Mouse (Mus musculus) neural tube, embryonic 13.5 days (tissue): ENCODE results near the gene Prkg1. TPM values are rescaled to one million over a fixed set of nuclear protein-coding genes. Genes with fewer than 3 reads are reported as not detected.
A peak's percentile ranks its signal among the peaks of the same experiment; 100 is the strongest.

ENCODE experiments used
- ATAC-seq: fragments of 200-750 bp; cut with Nextera tagmentation; 2 replicates; pipeline ENCODE4 v1.8.0; 2017; ENCODE audit warnings: low read depth, mild to moderate bottlenecking, moderate TSS enrichment, moderate library complexity
- H3K27ac ChIP-seq: fragments of 300-500 bp; sonication (generic); replicated peaks from 2 replicates; pipeline ENCODE4 v1.5.1; 2015; ENCODE audit warnings: moderate library complexity, mild to moderate bottlenecking, inconsistent platforms
- H3K27me3 ChIP-seq: fragments of 300-500 bp; sonication (generic); 2 replicates; pipeline ENCODE4 v1.6.1; 2015; ENCODE audit warnings: mild to moderate bottlenecking, inconsistent platforms
- H3K36me3 ChIP-seq: fragments of 300-500 bp; sonication (generic); 2 replicates; pipeline ENCODE4 v1.6.1; 2015; ENCODE audit warnings: mild to moderate bottlenecking, inconsistent platforms
- H3K4me1 ChIP-seq: fragments of 300-500 bp; sonication (generic); replicated peaks from 2 replicates; pipeline ENCODE4 v1.6.1; 2015; ENCODE audit warnings: inconsistent platforms
- H3K4me2 ChIP-seq: fragments of 300-500 bp; sonication (generic); 2 replicates; pipeline ENCODE4 v1.6.1; 2015; ENCODE audit warnings: inconsistent platforms, mild to moderate bottlenecking, moderate library complexity
- H3K4me3 ChIP-seq: fragments of 300-500 bp; sonication (generic); 2 replicates; pipeline ENCODE4 v1.5.1; 2015; ENCODE audit warnings: mild to moderate bottlenecking, inconsistent platforms
- H3K9ac ChIP-seq: fragments of 300-500 bp; sonication (generic); 2 replicates; pipeline ENCODE4 v1.6.1; 2015; ENCODE audit warnings: moderate library complexity, mild to moderate bottlenecking, inconsistent platforms
- H3K9me3 ChIP-seq: fragments of 300-500 bp; sonication (generic); 2 replicates; pipeline ENCODE4 v1.6.1; 2016; ENCODE audit warnings: inconsistent platforms
- WGBS: fragments of 180-500 bp; shearing (Covaris S2); methylation state at CpG from one replicate; pipeline ENCODE4 v1.1.7; 2015; 5-methylcytosine and 5-hydroxymethylcytosine counted together
- polyA plus RNA-seq: library from polyadenylated mRNA; unstranded; fragments of >200 nt; fragmentation: Nextera tagmentation; extraction: Ambion mirVana; gene quantifications from 2 replicates; pipeline ENCODE4 v1.2.1, GENCODE M21; 2015

The Prkg1 gene
- polyA plus RNA-seq, 1 experiment from 2014 or later, result 9.2 TPM

DNA sequence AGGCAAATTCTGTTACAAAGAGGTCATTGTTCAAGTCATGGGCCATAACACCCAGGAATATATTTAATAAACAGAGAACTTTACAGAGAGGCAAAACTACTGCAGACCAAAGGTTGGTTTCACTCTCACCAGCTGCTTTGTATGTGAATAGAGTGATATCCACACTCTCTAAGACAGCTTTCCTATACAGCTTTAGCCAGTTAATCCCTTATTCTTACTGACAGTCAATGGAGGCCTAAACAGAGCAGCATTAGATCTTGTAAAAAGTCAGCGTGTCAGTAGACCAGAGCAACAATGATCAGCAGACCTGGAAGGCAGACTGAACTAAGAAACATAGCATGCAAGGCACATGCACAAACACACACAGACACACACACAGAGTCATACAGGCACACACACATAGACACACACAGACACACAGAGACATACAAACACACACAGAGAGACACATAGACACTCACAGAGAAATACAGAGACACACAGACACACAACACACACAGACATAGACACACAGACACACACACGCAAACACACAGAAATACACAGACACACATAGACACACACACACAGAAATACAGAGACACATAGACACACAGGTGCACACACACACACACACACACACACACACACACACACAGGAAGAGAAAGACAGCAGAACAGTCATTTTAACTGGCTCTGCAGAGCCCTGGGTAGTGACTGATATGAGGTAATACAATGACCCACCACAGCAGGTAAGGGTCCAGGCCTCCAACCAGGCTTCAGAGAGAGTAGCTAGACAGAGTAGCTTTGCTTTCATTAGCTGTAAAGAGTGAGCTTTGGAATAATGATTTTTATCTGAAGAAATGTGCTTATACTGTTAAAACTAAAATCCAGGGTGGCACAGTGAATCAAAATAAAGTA lies 723.6 kb downstream of the Prkg1 start:
- WGBS, result 86% methylated on average over 2 of the region's 2 CpGs

DNA sequence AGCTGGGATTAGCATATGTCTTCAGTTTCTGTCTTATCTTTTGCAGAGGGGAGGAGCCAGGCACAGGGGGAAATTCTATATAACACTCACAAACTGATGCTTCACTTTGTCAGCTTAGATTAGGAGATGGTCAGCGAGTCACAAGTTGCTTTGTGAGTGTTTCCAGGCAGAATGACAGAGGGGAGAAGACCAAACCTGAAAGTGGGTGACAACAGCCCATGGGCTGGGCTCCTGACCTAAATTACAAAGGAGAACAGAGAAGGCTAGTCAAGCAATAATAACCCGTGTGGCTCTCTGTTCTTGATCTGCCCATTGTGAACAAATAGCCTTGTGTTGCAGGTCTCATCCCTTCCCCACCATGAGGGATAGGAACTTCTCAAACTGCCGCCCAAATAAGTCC lies 725.9 kb downstream of the Prkg1 start:
- no peaks in the 10 kb centered on the region for H3K27me3 ChIP-seq
- no peak for ATAC-seq
- H3K9me3 ChIP-seq, result no peaks in the 10 kb centered on the region
- H3K27ac ChIP-seq, result no peak overlapping the region
- no peak overlapping the region for H3K4me3 ChIP-seq
- no peak overlapping the region for H3K4me2 ChIP-seq
- H3K9ac ChIP-seq, result no peak overlapping the region
- WGBS, result 81% methylated on average over 3 of the region's 3 CpGs
- no peaks in the 10 kb centered on the region for H3K36me3 ChIP-seq
- 0 out of 2 replicates have a peak, but pooled peaks cover 4% of the 10 kb centered on the region for H3K4me1 ChIP-seq

More for the DNA sequence above, 723.6 kb downstream of the Prkg1 start:
- Histone ChIP-seq H3K9me3 (no peaks in the 10 kb centered on the region), H3K4me1 (0 out of 2 replicates have a peak, but pooled peaks cover 4% of the 10 kb centered on the region), H3K36me3 (no peaks in the 10 kb centered on the region), H3K27me3 (no peaks in the 10 kb centered on the region), H3K27ac (peak overlapping the region; percentile 49; the same call in 1 of the 2 replicates), H3K9ac (no peak overlapping the region), H3K4me2 (no peak overlapping the region), H3K4me3 (no peak overlapping the region)
- no peak for ATAC-seq

DNA sequence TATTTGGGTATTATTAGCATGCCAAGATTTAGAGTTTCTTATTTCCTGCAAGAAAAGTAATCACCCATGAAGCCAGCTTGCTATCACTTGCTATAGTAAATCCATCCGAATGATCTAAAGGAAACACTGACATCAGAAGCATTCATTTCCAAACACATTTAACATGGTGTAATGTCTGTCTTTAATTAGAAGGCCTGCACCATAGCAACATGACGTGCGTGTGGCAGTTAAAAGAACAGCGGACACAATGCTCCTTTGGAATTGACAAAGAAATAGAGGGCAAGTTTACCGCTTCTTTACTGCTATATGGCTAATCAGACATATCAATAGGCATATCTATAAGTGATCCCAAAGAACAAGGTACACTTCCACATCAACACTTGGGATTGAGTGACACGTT lies 733.2 kb downstream of the Prkg1 start:
- Histone ChIP-seq H3K9ac (no peak overlapping the region), H3K4me2 (no peak overlapping the region), H3K4me1 (no peaks in the 10 kb centered on the region), H3K4me3 (no peak overlapping the region), H3K9me3 (no peaks in the 10 kb centered on the region), H3K36me3 (no peaks in the 10 kb centered on the region), H3K27me3 (no peaks in the 10 kb centered on the region), H3K27ac (no peak overlapping the region)
- ATAC-seq, result no peak
- WGBS, result 63% methylated on average over 6 of the region's 6 CpGs

DNA sequence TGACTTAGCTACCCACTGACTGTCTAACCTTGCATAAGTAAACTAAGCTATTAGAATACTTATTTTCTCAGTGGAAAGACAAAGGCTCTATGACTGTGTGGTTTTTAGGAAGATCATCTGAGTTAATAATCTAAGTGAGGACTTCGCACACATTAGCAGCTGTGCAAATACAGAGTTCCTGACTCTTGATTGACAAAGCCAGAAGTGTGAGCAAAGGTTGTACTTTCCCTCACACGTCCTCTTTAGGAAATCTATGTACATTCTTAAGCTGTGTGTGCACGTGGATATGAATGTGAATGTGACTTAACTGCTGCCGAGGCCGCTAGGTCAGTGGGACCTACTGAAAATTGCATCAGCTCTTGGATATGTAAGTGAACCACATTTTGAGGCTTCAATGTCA lies 738.0 kb downstream of the Prkg1 start:
- no peak overlapping the region for H3K4me2 ChIP-seq
- no peaks in the 10 kb centered on the region for H3K27me3 ChIP-seq
- no peak for ATAC-seq
- no peak overlapping the region for H3K4me3 ChIP-seq
- no peaks in the 10 kb centered on the region; the same call in 1 of the 2 replicates for H3K4me1 ChIP-seq
- no peaks in the 10 kb centered on the region for H3K36me3 ChIP-seq
- H3K9ac ChIP-seq, result no peak overlapping the region
- 88% methylated on average over 5 of the region's 5 CpGs for WGBS
- no peak overlapping the region for H3K27ac ChIP-seq
- H3K9me3 ChIP-seq, result no peaks in the 10 kb centered on the region

DNA sequence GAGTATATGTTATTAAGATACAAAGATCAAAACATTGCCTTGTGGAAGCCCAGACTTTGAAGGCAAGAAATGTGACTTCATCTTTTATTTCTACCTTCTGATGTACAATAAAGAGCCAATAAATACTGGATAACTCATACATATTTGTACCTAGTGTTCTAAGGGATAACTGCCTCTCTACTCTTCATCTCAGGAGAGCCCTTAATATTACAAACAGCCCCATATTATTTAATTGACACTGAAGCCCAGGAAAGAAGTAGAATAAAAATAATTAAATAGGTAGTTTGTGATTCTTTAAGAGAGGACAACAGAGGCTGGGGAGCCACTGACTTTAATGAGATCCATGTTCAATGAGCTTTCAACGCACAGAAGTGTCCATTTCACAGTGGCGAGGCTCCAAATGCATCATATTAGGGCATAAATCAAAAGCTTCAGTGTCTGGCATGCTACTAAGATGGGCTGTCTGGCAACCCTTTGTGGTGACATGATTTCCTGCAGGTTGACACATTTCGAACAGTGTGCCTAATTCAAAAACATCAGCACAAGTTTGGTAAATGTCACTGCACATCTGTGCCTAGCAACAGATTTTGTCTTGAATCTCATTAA lies 753.2 kb downstream of the Prkg1 start:
- Histone ChIP-seq H3K4me2 (no peak overlapping the region), H3K4me3 (no peak overlapping the region), H3K4me1 (no peaks in the 10 kb centered on the region), H3K9ac (no peak overlapping the region), H3K27ac (no peak overlapping the region), H3K36me3 (no peaks in the 10 kb centered on the region), H3K9me3 (no peaks in the 10 kb centered on the region), H3K27me3 (no peaks in the 10 kb centered on the region)
- 53% methylated on average over 3 of the region's 3 CpGs for WGBS
- peak; percentile 75 for ATAC-seq

DNA sequence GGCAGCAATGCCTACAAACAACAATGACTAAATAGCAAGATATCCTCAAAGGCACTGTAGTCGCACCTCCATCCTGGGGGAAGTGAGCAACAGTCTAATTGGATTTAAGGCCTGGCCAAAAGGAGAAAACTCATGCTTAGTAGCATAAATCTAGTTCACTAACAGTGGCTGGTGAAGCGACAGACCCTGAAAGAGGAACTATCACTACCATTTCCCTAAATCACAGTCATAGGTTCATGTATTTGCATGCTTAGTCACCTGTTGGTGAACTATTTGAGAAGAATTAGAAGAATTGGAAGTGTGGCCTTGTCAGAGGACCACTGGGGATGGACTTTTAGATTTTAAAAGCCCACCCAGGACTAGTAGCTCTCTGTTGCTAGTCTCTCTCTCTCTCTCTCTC lies 766.3 kb downstream of the Prkg1 start:
- no peak overlapping the region for H3K9ac ChIP-seq
- no peaks in the 10 kb centered on the region for H3K36me3 ChIP-seq
- no peak overlapping the region for H3K4me3 ChIP-seq
- no peak overlapping the region for H3K4me2 ChIP-seq
- ATAC-seq, result no peak
- 92% methylated on average over 2 of the region's 2 CpGs for WGBS
- no peak overlapping the region for H3K27ac ChIP-seq
- no peaks in the 10 kb centered on the region for H3K27me3 ChIP-seq
- H3K9me3 ChIP-seq, result no peaks in the 10 kb centered on the region
- H3K4me1 ChIP-seq, result no peaks in the 10 kb centered on the region

DNA sequence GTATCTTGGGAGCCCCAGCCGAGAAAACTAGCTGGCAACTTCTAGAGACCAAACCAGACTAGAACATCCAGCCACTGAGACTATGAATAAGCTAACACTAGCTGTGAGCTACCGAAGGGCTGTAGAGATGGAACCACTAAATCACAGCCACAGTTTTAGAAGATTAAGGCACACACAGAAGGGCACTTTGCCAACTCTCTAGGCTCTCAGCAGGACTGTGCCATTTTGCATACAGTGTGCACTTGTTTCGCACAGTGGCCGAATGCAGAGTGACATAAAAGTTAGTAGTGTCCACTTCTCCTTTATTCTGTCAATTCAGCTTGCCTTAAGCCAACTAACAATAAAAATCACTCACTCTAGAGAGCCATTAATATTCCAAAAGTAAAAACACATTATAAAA lies 774.4 kb downstream of the Prkg1 start:
- ATAC-seq, result no peak; the same call in 1 of the 2 replicates
- 43% methylated on average over 4 of the region's 4 CpGs for WGBS
- H3K27me3 ChIP-seq, result no peaks in the 10 kb centered on the region
- H3K9me3 ChIP-seq, result no peaks in the 10 kb centered on the region
- no peak overlapping the region for H3K27ac ChIP-seq
- peaks cover 9% of the 10 kb centered on the region; the same call in 1 of the 2 replicates for H3K4me1 ChIP-seq
- no peak overlapping the region for H3K4me2 ChIP-seq
- H3K36me3 ChIP-seq, result no peaks in the 10 kb centered on the region
- H3K4me3 ChIP-seq, result no peak overlapping the region
- no peak overlapping the region for H3K9ac ChIP-seq

DNA sequence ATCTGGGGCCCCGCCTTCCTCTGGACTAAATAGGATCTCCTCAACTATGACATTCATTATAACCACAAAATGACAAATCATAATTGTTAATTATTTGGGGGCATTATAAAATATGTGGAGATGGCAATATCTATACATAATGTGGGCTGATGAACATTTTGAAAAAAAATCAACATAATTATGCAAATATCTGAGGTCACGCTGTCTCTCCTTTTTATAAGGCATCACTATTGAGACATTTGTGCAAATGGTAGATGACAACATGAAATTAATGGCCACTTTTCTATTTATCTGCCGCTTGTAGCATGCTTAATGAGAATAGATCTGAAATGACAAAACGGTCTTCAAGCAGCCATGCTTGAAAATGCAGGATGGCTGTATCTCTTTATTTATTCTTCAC lies 782.4 kb downstream of the Prkg1 start:
- no peaks in the 10 kb centered on the region for H3K27me3 ChIP-seq
- H3K4me1 ChIP-seq, result no peaks in the 10 kb centered on the region
- H3K27ac ChIP-seq, result no peak overlapping the region
- H3K36me3 ChIP-seq, result no peaks in the 10 kb centered on the region
- WGBS, result 77% methylated on average over 4 of the region's 4 CpGs
- no peak overlapping the region for H3K4me2 ChIP-seq
- no peak overlapping the region for H3K9ac ChIP-seq
- no peaks in the 10 kb centered on the region for H3K9me3 ChIP-seq
- no peak for ATAC-seq
- no peak overlapping the region for H3K4me3 ChIP-seq

- no peak overlapping the region for H3K4me3 ChIP-seq
- H3K9ac ChIP-seq, result no peak overlapping the region
- no peak for ATAC-seq
- H3K27me3 ChIP-seq, result no peaks in the 10 kb centered on the region
- H3K9me3 ChIP-seq, result no peaks in the 10 kb centered on the region
- H3K36me3 ChIP-seq, result no peaks in the 10 kb centered on the region
- 92% methylated on average over 4 of the region's 4 CpGs for WGBS
- no peak overlapping the region for H3K27ac ChIP-seq
- H3K4me2 ChIP-seq, result no peak overlapping the region
- H3K4me1 ChIP-seq, result no peaks in the 10 kb centered on the region
These were observed 786.7 kb downstream of the Prkg1 start for GRCm38 (mm10) chr19:30978096-30978495.

- Histone ChIP-seq H3K9ac (no peak overlapping the region), H3K27me3 (no peaks in the 10 kb centered on the region), H3K9me3 (no peaks in the 10 kb centered on the region), H3K36me3 (no peaks in the 10 kb centered on the region), H3K4me2 (no peak overlapping the region), H3K4me1 (peaks cover 6% of the 10 kb centered on the region; the same call in 1 of the 2 replicates), H3K27ac (no peak overlapping the region), H3K4me3 (no peak overlapping the region)
- WGBS, result 75% methylated on average over 3 of the region's 3 CpGs
- no peak for ATAC-seq
These were observed 814.2 kb downstream of the Prkg1 start for GRCm38 (mm10) chr19:30950610-30951009.

DNA sequence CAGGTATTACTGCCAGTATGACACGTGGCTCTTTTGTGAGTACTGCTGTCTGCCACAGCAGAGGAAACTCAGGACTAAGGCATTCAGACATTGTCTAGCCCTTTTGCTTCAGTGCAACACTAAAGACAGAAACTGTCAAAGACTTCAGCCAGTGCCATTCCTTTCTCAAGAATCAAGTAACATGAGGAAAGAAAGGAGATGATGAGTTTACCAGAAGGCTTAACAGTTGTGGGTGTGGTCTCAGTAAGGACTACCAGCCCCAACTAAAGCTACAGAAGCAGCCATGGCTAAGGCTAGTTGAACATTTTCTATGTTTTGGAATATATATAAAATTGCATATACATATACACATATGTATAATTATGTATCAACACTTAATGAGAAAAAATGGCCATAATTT lies 816.6 kb downstream of the Prkg1 start:
- 21% methylated on average over 1 of the region's 1 CpGs for WGBS
- no peaks in the 10 kb centered on the region for H3K9me3 ChIP-seq
- no peak overlapping the region for H3K27ac ChIP-seq
- no peak overlapping the region for H3K4me2 ChIP-seq
- peaks cover 6% of the 10 kb centered on the region; the same call in 1 of the 2 replicates for H3K4me1 ChIP-seq
- no peak overlapping the region for H3K4me3 ChIP-seq
- no peak overlapping the region for H3K9ac ChIP-seq
- no peak for ATAC-seq
- H3K27me3 ChIP-seq, result no peaks in the 10 kb centered on the region
- H3K36me3 ChIP-seq, result no peaks in the 10 kb centered on the region

DNA sequence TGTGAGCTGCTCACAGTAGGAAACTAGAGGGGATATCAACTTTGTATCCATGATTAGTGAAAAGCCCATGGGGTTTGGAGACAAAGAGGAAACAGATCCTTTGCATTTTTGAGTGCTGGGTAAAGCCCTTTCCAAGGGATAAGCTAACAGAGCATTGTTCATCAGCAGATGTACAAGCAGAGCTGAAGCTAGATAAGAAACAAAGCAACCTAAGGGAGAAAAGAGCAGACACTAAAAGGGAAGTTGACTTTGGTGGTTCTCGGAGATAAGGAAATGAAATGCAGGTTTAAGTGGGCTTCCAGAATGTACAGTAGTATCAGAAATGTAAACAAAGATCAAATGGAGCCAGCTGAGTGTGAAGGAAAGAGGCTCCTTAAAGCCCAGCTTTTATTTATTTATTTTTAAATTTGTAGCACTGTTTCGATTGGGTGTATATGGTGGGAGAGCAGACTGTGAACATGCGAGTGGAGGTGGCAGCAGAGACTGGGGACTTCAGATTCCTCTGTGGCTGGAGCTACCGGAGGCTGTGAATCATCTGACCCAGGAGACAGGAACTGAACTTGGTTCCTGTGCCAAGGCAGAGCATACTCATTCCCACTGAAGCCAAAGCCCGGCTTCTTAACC lies 822.4 kb downstream of the Prkg1 start:
- H3K27ac ChIP-seq, result no peak overlapping the region
- no peaks in the 10 kb centered on the region for H3K9me3 ChIP-seq
- WGBS, result 70% methylated on average over 5 of the region's 5 CpGs
- H3K27me3 ChIP-seq, result no peaks in the 10 kb centered on the region
- no peak overlapping the region for H3K4me2 ChIP-seq
- H3K4me1 ChIP-seq, result no peaks in the 10 kb centered on the region
- H3K36me3 ChIP-seq, result no peaks in the 10 kb centered on the region
- H3K9ac ChIP-seq, result no peak overlapping the region
- H3K4me3 ChIP-seq, result no peak overlapping the region
- ATAC-seq, result no peak
